Mouse (Mus musculus) ES-E14 (cell line): Measurements from ENCODE around the gene Parp4.

Experiments used
- CHD2 ChIP-seq: IDR thresholded peaks from 2 replicates; pipeline ENCODE4 v1.6.1; 2014; ENCODE audit warnings: mild to moderate bottlenecking, low read depth, low read length, inconsistent platforms
- HCFC1 ChIP-seq: IDR thresholded peaks from 2 replicates; pipeline ENCODE4 v1.6.1; 2012; ENCODE audit warnings: low read length, inconsistent platforms, borderline replicate concordance; ENCODE audit not compliant: insufficient read depth
- MAFK ChIP-seq: IDR thresholded peaks from 2 replicates; pipeline ENCODE4 v1.6.1; 2014; ENCODE audit warnings: mild to moderate bottlenecking, low read depth, low read length, inconsistent platforms; ENCODE audit not compliant: insufficient read depth
- ZC3H11A ChIP-seq: IDR thresholded peaks from 2 replicates; pipeline ENCODE4 v1.6.1; 2012; ENCODE audit warnings: low read depth, mild to moderate bottlenecking, inconsistent platforms, low read length, borderline replicate concordance
- ZNF384 ChIP-seq: IDR thresholded peaks from 2 replicates; pipeline ENCODE4 v1.6.1; 2012; ENCODE audit warnings: low read depth, low read length, inconsistent platforms

GRCm38 (mm10) chr14:56554716-56555115 is 20.7 kb upstream of the Parp4 start:
- TF ChIP-seq HCFC1, result no peak
- TF ChIP-seq CHD2, result no peak
- no peak for TF ChIP-seq ZNF384
- no peak for TF ChIP-seq ZC3H11A
- TF ChIP-seq MAFK, result no peak
